Mouse (Mus musculus) cerebellum, postnatal 14 days (tissue): ENCODE results near the gene Noxo1.
A peak's percentile ranks its signal among the peaks of the same experiment; 100 is the strongest.
"Not testable (repeated sequence)": the region's sequence is repeated elsewhere in the genome, so short reads cannot be mapped to it uniquely, and the experiment has no call there.

Source experiments
- DNase-seq, 2 experiments: peaks; one replicate each; pipeline ENCODE4 v3.0.0; 2021; ENCODE audit warnings: mixed read lengths in 2 of 2

Noxo1 gene

GRCm38 (mm10) chr17:24721383-24721955 is 25.4 kb downstream of the Noxo1 start:
- not testable (repeated sequence) for DNase-seq

GRCm38 (mm10) chr17:24722220-24722924 is 26.3 kb downstream of the Noxo1 start:
- DNase-seq: no peak

DNA sequence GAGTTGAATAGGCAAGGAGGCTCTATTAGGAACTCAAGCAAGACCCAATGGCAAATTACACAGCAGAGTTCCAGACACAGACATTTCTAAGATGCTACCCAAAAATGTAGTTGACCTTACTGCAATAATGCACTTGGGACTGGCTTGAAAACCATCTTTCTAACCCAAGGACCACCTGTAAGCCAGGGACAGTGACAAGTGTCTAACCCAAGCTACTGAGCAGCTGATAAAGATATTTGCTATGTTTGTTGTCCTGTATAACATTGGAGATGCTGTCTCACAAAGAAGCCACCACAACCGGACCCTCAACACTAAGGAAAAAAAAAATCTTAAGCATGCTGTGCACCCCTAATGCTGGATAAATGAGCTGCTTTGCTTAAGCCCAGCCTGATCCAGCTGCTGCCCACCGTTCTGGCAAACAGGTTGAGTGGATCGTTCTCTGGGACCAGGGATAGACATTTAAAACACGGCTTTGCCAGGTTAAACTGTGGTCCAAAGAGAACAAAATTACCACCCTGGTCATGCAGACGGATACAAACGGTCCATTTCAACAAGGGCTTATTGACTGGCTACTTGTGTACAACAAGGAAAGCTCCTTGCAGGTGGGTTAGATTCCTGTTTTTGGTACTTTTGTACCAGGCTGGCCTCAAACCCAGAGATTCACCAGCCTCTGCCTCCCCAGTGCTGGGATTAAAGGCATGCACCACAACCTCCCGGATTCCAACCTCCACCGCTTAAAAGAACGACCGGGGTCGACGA is 27.3 kb downstream of the Noxo1 start:
- no peak for DNase-seq

DNA sequence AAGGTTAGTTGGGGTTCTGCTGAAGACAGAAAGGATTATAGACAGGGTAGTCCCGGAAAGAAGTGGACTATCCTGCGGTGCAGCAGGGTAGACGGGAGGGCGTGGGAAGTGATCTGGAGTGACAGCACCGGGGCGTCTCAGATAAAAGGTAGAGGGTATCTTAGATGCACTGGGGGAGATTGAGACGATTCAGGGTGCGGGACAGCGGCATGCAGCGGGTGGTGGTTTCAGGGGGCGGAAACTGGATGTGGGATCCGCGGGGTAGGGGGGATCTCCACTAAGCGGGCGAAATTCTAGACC is 27.8 kb downstream of the Noxo1 start:
- no peak for DNase-seq

GRCm38 (mm10) chr17:24724184-24724583 is 28.1 kb downstream of the Noxo1 start, which contains the start of gene Ndufb10:
Gene Ndufb10 (minus strand): TSS chr17:24724478.
- peak; percentile 99 to 100 for DNase-seq

DNA sequence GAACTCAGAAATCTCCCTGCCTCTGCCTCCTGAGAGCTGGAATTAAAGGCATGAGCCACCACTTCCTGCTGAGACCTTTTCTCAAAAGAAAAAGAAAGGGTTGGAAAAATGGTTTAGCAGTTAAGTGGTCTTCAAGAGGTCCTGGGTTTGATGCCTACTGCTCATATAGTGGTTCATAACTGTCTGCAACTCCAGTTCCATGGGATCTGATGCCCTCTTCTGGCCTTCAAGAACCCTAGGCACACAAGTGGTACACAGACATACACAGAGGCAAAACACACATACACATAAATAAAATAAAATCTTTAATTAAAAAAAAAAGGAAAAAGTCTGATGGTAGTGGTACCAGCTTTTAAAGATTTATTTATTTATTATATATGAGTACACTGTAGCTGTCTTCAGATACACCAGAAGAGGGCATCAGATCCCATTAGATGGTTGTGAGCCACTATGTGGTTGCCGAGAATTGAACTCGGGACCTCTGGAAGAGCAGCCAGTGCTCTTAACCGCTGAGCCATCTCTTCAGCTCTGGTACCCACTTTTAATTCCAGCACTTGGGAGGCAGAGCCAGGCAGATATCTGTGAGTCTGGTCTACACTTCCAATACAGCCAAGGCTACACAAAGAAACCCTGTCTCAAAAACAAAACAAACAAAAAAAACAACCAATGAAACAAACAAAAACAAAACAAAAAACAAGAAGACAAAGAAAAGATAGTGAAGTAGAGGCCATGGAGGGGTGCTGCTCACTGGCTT is 29.8 kb downstream of the Noxo1 start:
- DNase-seq: no peak

DNA sequence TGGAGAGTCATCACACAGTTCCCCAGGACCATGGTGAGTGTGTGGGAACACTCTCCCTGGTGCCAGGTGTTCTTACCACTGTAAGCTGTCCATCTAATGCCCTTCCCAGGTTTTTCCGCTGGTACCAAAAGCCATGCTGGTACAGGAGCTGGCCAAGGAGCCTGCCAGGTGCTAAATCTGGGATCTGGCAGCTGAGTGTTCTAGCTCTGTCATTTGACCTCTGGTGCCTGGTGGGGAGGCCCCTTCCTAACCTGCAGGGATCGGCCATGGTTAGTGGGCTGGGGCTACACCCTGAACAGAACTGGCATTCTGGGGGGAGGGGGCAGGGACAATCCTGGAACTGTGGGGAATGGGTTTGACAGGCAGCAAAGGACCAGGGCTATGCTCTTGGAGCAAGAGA is 31.6 kb downstream of the Noxo1 start, which contains the start of gene Rpl3l:
TSS of gene Rpl3l (plus strand) at position 203 of the 400 bp plus-strand sequence.
- no peak for DNase-seq

- DNase-seq: no peak
Measured at GRCm38 (mm10) chr17:24728184-24728583, 32.1 kb downstream of the Noxo1 start.

GRCm38 (mm10) chr17:24729067-24729466 is 33.0 kb downstream of the Noxo1 start:
- no peak for DNase-seq

GRCm38 (mm10) chr17:24730787-24731186 is 34.8 kb downstream of the Noxo1 start:
- DNase-seq: no peak

DNA sequence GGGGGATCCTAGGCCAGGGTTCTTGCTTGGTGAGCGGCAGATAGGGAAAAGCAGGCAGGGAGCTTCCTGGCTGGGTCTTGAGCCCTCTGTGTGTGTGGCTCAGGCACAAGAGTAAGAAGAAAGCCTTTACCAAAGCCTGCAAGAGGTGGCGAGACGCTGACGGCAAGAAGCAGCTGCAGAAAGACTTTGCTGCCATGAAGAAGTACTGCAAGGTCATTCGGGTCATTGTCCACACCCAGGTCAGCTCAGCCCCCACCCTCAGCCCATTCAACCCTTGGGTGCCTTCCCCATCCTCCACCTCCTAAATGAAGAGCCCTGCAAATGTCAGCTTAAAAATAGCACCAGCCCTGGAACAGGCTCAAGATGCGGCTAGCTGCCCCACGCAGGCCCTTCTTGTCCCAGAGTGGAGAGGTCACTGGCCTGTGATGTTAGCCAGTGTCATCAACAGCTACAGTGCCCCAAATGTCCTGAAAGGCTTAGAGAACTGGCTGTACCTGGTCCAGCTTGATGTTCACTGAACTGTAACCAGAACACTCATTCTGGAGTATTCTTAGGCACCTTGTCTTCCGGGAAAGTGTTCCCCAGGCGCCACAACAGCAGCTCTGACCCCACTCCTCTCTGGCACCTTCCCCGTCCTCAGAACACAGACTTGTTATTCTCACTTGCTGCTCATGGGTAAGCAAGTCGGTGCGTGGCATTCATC is 36.4 kb downstream of the Noxo1 start:
- no peak for DNase-seq

- DNase-seq: no peak
Measured at GRCm38 (mm10) chr17:24733434-24734050, 37.5 kb downstream of the Noxo1 start.

GRCm38 (mm10) chr17:24734513-24734912 is 38.5 kb downstream of the Noxo1 start:
- DNase-seq: no peak

DNA sequence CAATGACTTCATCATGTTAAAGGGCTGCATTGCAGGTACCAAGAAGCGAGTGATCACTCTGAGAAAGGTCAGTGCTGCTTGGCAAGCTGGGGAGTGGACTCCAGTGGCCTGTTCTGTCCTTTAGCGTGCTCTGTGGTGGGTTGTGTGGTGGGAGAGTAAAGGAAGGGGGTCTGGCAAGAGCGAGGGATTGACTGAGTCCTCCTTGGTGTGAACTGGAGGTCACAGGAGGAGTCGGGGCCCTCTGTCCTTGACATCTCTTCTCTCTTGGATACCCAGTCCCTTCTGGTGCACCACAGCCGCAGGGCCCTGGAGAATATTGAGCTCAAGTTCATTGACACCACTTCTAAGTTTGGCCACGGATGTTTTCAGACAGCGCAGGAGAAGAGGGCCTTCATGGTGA is 39.4 kb downstream of the Noxo1 start:
- no peak for DNase-seq

GRCm38 (mm10) chr17:24736330-24737051 is 40.5 kb downstream of the Noxo1 start, which contains the start of gene Msrb1:
Gene Msrb1 (plus strand): TSS chr17:24736642.
- peak; percentile 92 for DNase-seq

DNA sequence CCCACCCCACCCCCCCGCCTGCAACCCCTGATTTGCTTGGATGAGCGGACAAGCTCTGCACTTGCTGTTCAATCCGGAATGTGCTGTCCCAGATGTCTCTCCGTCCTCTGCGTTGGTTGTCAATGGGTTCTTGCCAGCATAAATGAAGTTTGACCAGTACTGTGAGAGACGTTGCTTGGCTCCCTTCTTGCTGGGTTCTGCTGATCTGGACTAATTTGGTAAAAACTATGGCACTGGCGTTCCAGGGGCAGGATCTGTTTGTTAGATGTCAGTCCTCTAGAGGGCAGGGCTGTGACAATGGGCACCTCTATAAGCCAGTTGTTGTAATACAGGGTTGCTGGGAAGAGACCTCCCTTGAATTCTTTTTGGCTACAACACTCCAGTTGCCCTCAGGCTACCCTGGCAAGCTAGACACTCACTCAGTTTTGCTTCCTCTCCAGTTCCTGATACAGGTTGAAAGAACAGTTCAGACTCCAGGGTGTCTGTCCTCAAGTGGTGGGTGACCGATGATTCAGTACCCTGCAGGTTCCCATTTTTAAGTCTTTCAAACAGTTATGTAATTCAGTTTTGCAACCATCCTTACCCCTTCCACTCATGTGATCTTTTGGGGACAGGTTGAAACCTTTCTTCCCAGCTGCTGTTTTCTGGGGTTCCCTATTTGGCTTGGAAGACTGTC is 41.2 kb downstream of the Noxo1 start:
- no peak for DNase-seq

DNA sequence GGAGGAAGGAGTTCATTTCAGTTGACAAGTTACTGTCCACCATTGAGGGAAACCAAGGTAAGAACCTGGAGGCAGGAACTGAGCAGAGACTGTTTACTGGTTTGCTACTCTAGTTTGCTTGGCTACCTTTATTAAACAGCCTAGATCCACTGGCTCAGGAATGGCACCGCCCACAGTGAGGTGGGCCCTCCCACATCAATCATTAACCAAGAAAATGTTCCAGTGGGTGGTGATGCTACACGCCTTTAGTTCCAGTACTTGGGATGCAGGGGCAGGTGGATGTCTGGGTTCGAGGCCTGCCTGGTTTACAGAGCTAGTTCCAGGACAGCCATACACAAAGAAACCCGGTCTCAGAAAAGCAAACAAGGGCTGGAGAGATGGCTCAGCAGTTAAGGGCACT is 42.2 kb downstream of the Noxo1 start:
- no peak for DNase-seq

GRCm38 (mm10) chr17:24739926-24740325 is 43.9 kb downstream of the Noxo1 start:
- no peak for DNase-seq

DNA sequence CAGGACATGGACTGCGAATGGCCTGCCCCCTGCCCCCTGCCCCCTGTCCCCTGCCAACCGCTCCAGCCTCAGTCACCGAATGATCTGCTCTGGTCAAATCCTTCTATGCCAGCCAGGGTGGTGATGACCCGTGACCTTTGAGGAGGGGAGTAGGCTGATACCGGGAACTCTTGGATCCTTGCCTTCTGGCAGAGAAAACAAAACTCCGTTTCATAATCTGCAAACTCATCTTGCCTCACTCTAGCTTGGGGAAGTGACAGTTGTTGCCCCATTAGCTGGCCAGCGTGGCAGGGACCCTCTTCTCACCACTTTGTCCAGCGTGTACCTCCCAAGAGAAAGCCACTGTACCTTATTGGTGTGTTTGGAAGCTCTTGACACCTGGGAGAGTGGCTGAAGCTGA is 46.3 kb downstream of the Noxo1 start:
- no peak for DNase-seq

DNA sequence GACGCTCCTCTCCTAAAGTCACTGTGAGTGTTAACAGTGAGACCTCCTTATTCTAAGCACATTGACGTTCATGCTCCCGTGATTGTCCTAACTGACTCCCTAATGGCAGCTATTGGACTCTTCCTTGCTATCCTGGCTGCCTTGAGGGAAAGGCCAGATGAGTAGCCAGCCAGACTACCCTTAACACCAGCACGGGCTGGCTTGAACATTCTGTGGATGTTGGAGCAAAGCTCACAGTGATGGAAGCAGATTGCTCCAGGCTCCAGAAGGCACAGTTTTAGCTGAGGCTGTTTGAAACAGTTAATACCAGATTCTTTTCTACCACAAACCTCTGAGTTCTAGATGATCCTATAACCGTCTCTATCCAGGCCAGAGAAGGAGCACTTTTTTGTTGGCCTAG is 47.9 kb downstream of the Noxo1 start:
- DNase-seq: no peak

DNA sequence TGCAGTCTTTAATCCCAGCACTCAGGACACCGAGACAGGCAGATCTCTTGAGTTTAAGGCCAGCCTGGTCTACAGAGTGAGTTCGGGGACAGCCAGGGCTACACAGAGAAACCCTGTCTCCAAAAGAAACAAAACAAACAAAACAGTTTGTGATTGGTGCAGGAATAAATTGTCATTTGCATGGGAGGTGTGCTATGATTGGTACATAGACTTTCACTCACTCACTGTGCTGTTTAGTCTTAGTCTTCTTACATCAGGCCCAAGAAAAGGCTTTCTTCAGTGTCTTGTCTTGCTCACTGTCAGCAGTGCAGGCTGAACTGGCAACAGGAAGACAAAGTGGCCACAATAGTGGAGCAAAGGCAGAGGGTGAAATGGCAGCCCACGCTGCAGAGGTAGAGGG is 48.3 kb downstream of the Noxo1 start:
- DNase-seq: no peak
